22 mouse cellular contexts compared by ENCODE assay signal in genomic region chr12:53405856-53406255, GRCm38 (mm10).
DNase-seq lines count a peak whose midpoint lies in the region; ATAC-seq and TF ChIP-seq lines count a peak whose summit lies in the region.
"Had no signal": no experiment of that assay in that cellular context is flagged by ENCODE, and none has a peak within 500 bp of the region (broad histone marks: within the 10 kb centered on the region; RNA-seq: fewer than 3 reads in every experiment).

No protein-coding gene starts in this region.

- intact Hi-C loops in heart, postnatal 10 days (cut with DNase I): no loop called here

- H3K4me1 ChIP-seq in lung, embryonic 14.5 days (ENCODE audit: insufficient read depth): peaks cover 5% of the 10 kb centered on the region; the same call in 1 of the 2 replicates
- no peaks in the 10 kb centered on the region for H3K4me1 ChIP-seq in lung, adult 2 months (ENCODE audit: control insufficient read depth, insufficient read depth, low read length)

- H3K9ac ChIP-seq in lung, embryonic 14.5 days: no peak overlapping the region
- H3K9ac ChIP-seq: liver, postnatal 0 days; midbrain, embryonic 12.5 days had no signal

- no peak for TF ChIP-seq POLR2A in lung, adult 2 months (IDR thresholded peaks at IDR 0.05; ENCODE audit: borderline replicate concordance, extremely low read depth, low read depth, low read length)

- 32% methylated on average over 4 of the region's 4 CpGs for WGBS in lung, embryonic 14.5 days
- WGBS in lung, adult 2 months: 38% methylated on average over 4 of the region's 4 CpGs

- peak; percentile 17 to 31 for DNase-seq in cerebellum, postnatal 10 days
- no peak for DNase-seq in cerebellum, postnatal 25 days
- DNase-seq in heart, postnatal 10 days: peak; percentile 21 to 27
- no peak for DNase-seq in heart, adult 8-10 months (ENCODE audit: low spot score)
- peak; percentile 23 for DNase-seq in lung, embryonic 14.5 days
- DNase-seq in lung, adult 2 months: no peak
- peak; percentile 34 for DNase-seq in fibroblast of lung, adult 2 months (ENCODE audit: low read depth)
- DNase-seq in layer of hippocampus, postnatal 14 days (ENCODE audit: low spot score in 2 of 2): no peak
- DNase-seq: adrenal gland, postnatal 10 days; liver; liver, postnatal 0 days; lung, postnatal 36 days; retina, postnatal 1 day; right cerebral cortex, postnatal 4 days; thymus, postnatal 25 days had no signal

- H3K27me3 ChIP-seq in lung, embryonic 14.5 days (ENCODE audit: insufficient read depth, low read length): no peaks in the 10 kb centered on the region
- H3K27me3 ChIP-seq: CH12.LX; midbrain, embryonic 12.5 days had no signal

- H3K4me2 ChIP-seq in lung, embryonic 14.5 days: no peak overlapping the region
- H3K4me2 ChIP-seq: midbrain, embryonic 12.5 days had no signal

- no peak for ATAC-seq in lung, embryonic 14.5 days (ENCODE audit: insufficient read depth)
- ATAC-seq: intestine, embryonic 16.5 days; liver, postnatal 0 days had no signal

- H3K36me3 ChIP-seq in lung, embryonic 14.5 days (ENCODE audit: insufficient read depth): no peaks in the 10 kb centered on the region
- H3K36me3 ChIP-seq: midbrain, embryonic 12.5 days had no signal

- H3K9me3 ChIP-seq in lung, embryonic 14.5 days (ENCODE audit: low read depth, low read length): no peaks in the 10 kb centered on the region
- H3K9me3 ChIP-seq: midbrain, embryonic 12.5 days had no signal

- H3K27ac ChIP-seq in lung, embryonic 14.5 days (ENCODE audit: low read depth): no peak overlapping the region
- H3K27ac ChIP-seq: heart, adult 2 months; kidney, postnatal 0 days; left cerebral cortex, adult 2 months; midbrain, embryonic 12.5 days had no signal

- TF ChIP-seq CTCF in lung, embryonic 14.5 days (IDR thresholded peaks at IDR 0.05; ENCODE audit: low read depth): no peak
- no peak for TF ChIP-seq CTCF in lung, adult 2 months (IDR thresholded peaks at IDR 0.05; ENCODE audit: insufficient read depth, low read length)

- H3K4me3 ChIP-seq in lung, embryonic 14.5 days (ENCODE audit: low read depth, low read length): no peak overlapping the region
- H3K4me3 ChIP-seq in lung, adult 2 months (replicated peaks; ENCODE audit: extremely low read depth, low read depth, low read length): no peak overlapping the region
- H3K4me3 ChIP-seq: erythroblast, embryonic 14.5 days; heart, adult 2 months; left cerebral cortex, adult 2 months; midbrain, embryonic 12.5 days had no signal

Comparison
In these comparisons a context has a peak if more than half of its experiments do, and no peak if none do; other contexts are left out.
1. DNase-seq: peak in cerebellum, postnatal 10 days (2 of 2), heart, postnatal 10 days (2 of 2), lung, embryonic 14.5 days (single experiment) and fibroblast of lung, adult 2 months (single experiment); none in cerebellum, postnatal 25 days (0 of 2), heart, adult 8-10 months (single experiment), lung, adult 2 months (single experiment) and layer of hippocampus, postnatal 14 days (0 of 2).